Mouse (Mus musculus) bone marrow, adult 2 months (tissue): Measurements from ENCODE around the gene Pold1. TPM values are rescaled to one million over a fixed set of nuclear protein-coding genes. Genes with fewer than 3 reads are reported as not detected.
A peak's percentile ranks its signal among the peaks of the same experiment; 100 is the strongest.

ENCODE experiments used
- H3K27ac ChIP-seq: fragments of 200-500 bp; 2 replicates; pipeline ENCODE4 v1.5.1; 2012; ENCODE audit warnings: low read depth, mild to moderate bottlenecking, control low read depth, inconsistent platforms, low read length; ENCODE audit not compliant: control insufficient read depth, poor library complexity, insufficient read depth
- H3K4me1 ChIP-seq: fragments of 200-500 bp; 2 replicates; pipeline ENCODE4 v1.6.1; 2011; ENCODE audit warnings: low read length; ENCODE audit not compliant: control insufficient read depth, insufficient read depth
- H3K4me3 ChIP-seq: fragments of 200-500 bp; replicated peaks from 2 replicates; pipeline ENCODE3; 2011; ENCODE audit warnings: mild to moderate bottlenecking, low read depth, low read length, control low read depth; ENCODE audit not compliant: control insufficient read depth
- CTCF ChIP-seq: fragments of 200-500 bp; IDR thresholded peaks from 2 replicates; pipeline ENCODE4 v1.5.1; 2011; ENCODE audit warnings: low read length, control low read depth; ENCODE audit not compliant: control insufficient read depth, insufficient read depth
- POLR2A ChIP-seq: fragments of 200-500 bp; IDR thresholded peaks from 2 replicates; pipeline ENCODE4 v1.6.1; 2011; ENCODE audit warnings: low read depth, mild to moderate bottlenecking, control low read depth, low read length, borderline replicate concordance; ENCODE audit not compliant: control insufficient read depth
- WGBS: fragments of 180-500 bp; shearing (Covaris S2); methylation state at CpG from one replicate; pipeline ENCODE4 v1.1.7; 2018; 5-methylcytosine and 5-hydroxymethylcytosine counted together
- polyA plus RNA-seq: library from polyadenylated mRNA; stranded (reverse); fragments of >200 nt; gene quantifications from 2 replicates; pipeline ENCODE4 v1.2.4, GENCODE M21; 2011; ENCODE audit warnings: low replicate concordance; ENCODE audit not compliant: missing spikeins, insufficient read depth, insufficient read length

Pold1 gene
- polyA plus RNA-seq, 1 experiment, result 216 TPM

DNA sequence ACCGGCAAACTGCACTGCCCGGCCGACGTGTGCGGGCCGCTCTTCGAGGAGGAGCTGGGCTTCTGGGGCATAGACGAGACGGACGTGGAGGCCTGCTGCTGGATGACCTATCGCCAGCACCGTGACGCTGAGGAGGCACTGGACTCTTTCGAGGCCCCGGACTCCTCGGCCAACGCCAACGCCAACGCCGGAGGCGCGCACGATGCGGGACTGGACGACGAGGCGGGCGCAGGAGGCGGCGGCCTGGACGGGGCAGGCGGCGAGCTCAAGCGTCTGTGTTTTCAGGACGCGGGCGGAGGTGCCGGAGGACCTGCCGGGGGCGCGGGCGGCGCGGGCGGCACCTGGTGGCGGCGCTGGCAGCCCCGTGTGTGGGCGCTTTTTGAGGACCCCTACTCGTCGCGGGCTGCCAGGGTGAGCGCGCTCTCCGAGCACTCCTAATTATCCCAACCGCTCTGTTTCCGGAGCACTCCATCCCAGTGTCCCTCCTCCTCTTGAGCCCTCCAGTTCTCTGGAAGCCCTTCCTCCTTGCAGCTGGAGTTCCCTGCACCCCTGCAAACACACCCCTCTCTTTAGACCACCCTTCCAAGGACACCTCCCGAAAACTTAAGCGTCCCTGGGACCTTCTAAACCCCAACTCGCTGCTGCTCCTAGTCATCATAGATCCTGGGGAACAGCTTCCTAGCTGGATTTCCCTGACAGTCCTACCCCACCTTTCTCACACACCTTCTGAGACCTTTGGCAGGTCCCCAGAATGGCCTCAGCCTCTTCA lies 42.9 kb upstream of the Pold1 start:
- 3% methylated on average over 60 of the region's 60 CpGs for WGBS
- no peak overlapping the region for H3K27ac ChIP-seq
- H3K4me1 ChIP-seq, result peaks cover 1% of the 10 kb centered on the region
- no peak for TF ChIP-seq POLR2A
- no peak for TF ChIP-seq CTCF
- H3K4me3 ChIP-seq, result peak overlapping the region; percentile 24

GRCm38 (mm10) chr7:44590402-44591347 lies 42.0 kb upstream of the Pold1 start, which contains the start of gene Kcnc3:
Gene Kcnc3 (plus strand): TSS chr7:44590664.
- WGBS, result under 1% methylated on average over 80 of the region's 80 CpGs
- Histone ChIP-seq H3K4me3 (peak within 1 kb of the TSS; percentile 27), H3K27ac (no peak within 1 kb of the TSS), H3K4me1 (peaks cover 1% of the 10 kb centered on the region)
- TF ChIP-seq POLR2A (0 out of 2 replicates have a peak, but pooled peaks have one; percentile 32), CTCF (no peak)

- no peak overlapping the region for H3K27ac ChIP-seq
- H3K4me3 ChIP-seq, result no peak overlapping the region
- TF ChIP-seq POLR2A, result no peak
- 17% methylated on average over 13 of the region's 13 CpGs for WGBS
- peaks cover 1% of the 10 kb centered on the region for H3K4me1 ChIP-seq
Observed at GRCm38 (mm10) chr7:44589946-44590345, 41.3 kb upstream of the Pold1 start.

GRCm38 (mm10) chr7:44589149-44589548 lies 40.5 kb upstream of the Pold1 start:
- H3K4me1 ChIP-seq, result peaks cover 1% of the 10 kb centered on the region
- TF ChIP-seq POLR2A (0 out of 2 replicates have a peak, but pooled peaks have one; percentile 19), CTCF (no peak)
- H3K27ac ChIP-seq, result no peak overlapping the region
- under 1% methylated on average over 33 of the region's 33 CpGs for WGBS
- peak overlapping the region; percentile 72 for H3K4me3 ChIP-seq

- H3K27ac ChIP-seq, result no peak overlapping the region
- WGBS, result 11% methylated on average over 12 of the region's 12 CpGs
- TF ChIP-seq POLR2A (no peak), CTCF (no peak)
- peaks cover 1% of the 10 kb centered on the region for H3K4me1 ChIP-seq
- H3K4me3 ChIP-seq, result no peak overlapping the region
Observed at GRCm38 (mm10) chr7:44588338-44588737, 39.7 kb upstream of the Pold1 start.

- Histone ChIP-seq H3K4me1 (peaks cover 2% of the 10 kb centered on the region), H3K4me3 (no peak overlapping the region), H3K27ac (no peak overlapping the region)
- 37% methylated on average over 6 of the region's 6 CpGs for WGBS
- TF ChIP-seq CTCF (no peak), POLR2A (no peak)
Observed at GRCm38 (mm10) chr7:44587676-44588075, 39.0 kb upstream of the Pold1 start.

- TF ChIP-seq CTCF (no peak), POLR2A (peak; percentile 11; the same call in 1 of the 2 replicates)
- Histone ChIP-seq H3K4me1 (peaks cover 3% of the 10 kb centered on the region), H3K4me3 (no peak overlapping the region), H3K27ac (no peak overlapping the region)
- 4% methylated on average over 18 of the region's 18 CpGs for WGBS
Observed at GRCm38 (mm10) chr7:44586930-44587329, 38.3 kb upstream of the Pold1 start.

GRCm38 (mm10) chr7:44586518-44586917 lies 37.9 kb upstream of the Pold1 start:
- Histone ChIP-seq H3K4me1 (peaks cover 3% of the 10 kb centered on the region), H3K4me3 (no peak overlapping the region), H3K27ac (no peak overlapping the region)
- no peak for TF ChIP-seq CTCF
- TF ChIP-seq POLR2A, result no peak
- WGBS, result 22% methylated on average over 19 of the region's 19 CpGs
